Mouse (Mus musculus): ENCODE results near the gene Hoxd3. TPM values are rescaled to one million over a fixed set of nuclear protein-coding genes. Genes with fewer than 3 reads are reported as not detected.

Hoxd3 gene
- polyA plus RNA-seq, 1 experiment from 2014 or later = 1.9 TPM

GRCm38 (mm10) chr2:74753175-74753523 is 41.4 kb downstream of the Hoxd3 start:
- Histone ChIP-seq H3K36me3 (no peaks in the 10 kb centered on the region), H3K4me3 (replicated peaks) (peak overlapping the region; percentile 35), H3K4me2 (replicated peaks) (peak overlapping the region; percentile 57), H3K27me3 (peaks cover 95% of the 10 kb centered on the region), H3K9me3 (replicated peaks) (no peaks in the 10 kb centered on the region), H3K27ac (replicated peaks) (no peak overlapping the region), H3K9ac (no peak overlapping the region), H3K4me1 (peaks cover 21% of the 10 kb centered on the region)
- 1% methylated on average over 25 of the region's 25 CpGs for whole genome bisulfite sequencing
- ATAC-seq (ENCODE audit: insufficient number of reproducible peaks, low FRiP score, low TSS enrichment, low read depth) = no peak

DNA sequence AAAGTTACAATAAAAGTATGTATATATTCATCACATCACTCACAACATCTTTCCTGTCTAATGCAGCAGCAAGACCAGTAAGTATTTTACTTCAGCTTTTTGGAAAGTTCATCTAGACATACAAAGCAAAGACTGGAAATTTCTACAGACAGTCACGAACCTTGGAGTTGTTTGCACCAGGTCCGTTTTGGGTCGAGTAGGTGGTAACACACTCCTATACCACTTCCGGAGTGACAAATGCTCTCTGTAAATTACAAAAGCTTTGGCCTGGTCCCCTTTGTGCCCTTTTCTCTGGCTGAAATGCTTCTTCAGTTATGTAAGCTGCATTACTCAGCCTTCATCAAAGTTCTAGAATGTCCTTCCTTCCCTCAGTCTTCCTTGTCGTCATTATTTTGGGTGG is 42.0 kb downstream of the Hoxd3 start:
- Histone ChIP-seq H3K9me3 (replicated peaks) (no peaks in the 10 kb centered on the region), H3K4me1 (peaks cover 21% of the 10 kb centered on the region), H3K27me3 (peaks cover 95% of the 10 kb centered on the region), H3K36me3 (no peaks in the 10 kb centered on the region), H3K4me2 (replicated peaks) (no peak overlapping the region), H3K27ac (replicated peaks) (no peak overlapping the region), H3K4me3 (replicated peaks) (no peak overlapping the region), H3K9ac (no peak overlapping the region)
- ATAC-seq (ENCODE audit: insufficient number of reproducible peaks, low FRiP score, low TSS enrichment, low read depth) = no peak
- WGBS = 23% methylated on average over 5 of the region's 5 CpGs

- 7% methylated on average over 1 of the region's 1 CpGs for WGBS
- H3K27me3 ChIP-seq = peaks cover 89% of the 10 kb centered on the region
Measured at GRCm38 (mm10) chr2:74760146-74760545, 48.4 kb downstream of the Hoxd3 start.

DNA sequence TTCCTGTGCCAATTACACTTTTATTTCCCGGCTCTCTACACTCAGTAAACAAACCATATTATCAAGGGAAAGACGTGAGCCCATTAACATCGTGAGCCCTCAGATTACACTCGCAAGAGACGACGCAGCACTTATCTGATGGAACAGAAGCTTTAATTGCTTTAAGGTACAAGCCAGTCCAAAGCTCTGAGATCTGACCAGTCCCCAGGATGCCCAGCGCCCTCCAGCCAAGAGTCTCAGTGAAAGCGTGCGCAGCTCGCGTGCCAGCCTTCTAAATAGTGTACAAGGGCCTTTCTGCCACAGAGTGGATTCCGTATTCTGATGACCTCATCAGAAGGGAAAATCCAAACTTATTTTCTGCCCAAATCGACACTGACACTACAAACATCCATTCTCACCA is 50.2 kb downstream of the Hoxd3 start:
- no peak overlapping the region for H3K9ac ChIP-seq
- peak overlapping the region; percentile 54 for H3K4me3 ChIP-seq (replicated peaks)
- ATAC-seq (ENCODE audit: insufficient number of reproducible peaks, low FRiP score, low TSS enrichment, low read depth) = no peak
- H3K27me3 ChIP-seq = peaks cover 91% of the 10 kb centered on the region
- H3K9me3 ChIP-seq (replicated peaks) = no peaks in the 10 kb centered on the region
- no peak overlapping the region for H3K27ac ChIP-seq (replicated peaks)
- peak overlapping the region; percentile 91 for H3K4me2 ChIP-seq (replicated peaks)
- no peaks in the 10 kb centered on the region for H3K36me3 ChIP-seq
- WGBS = 5% methylated on average over 13 of the region's 13 CpGs
- peaks cover 19% of the 10 kb centered on the region for H3K4me1 ChIP-seq

More at GRCm38 (mm10) chr2:74760146-74760545, 48.4 kb downstream of the Hoxd3 start:
- Histone ChIP-seq H3K9ac (no peak overlapping the region), H3K4me2 (replicated peaks) (no peak overlapping the region), H3K36me3 (no peaks in the 10 kb centered on the region), H3K9me3 (replicated peaks) (no peaks in the 10 kb centered on the region), H3K4me1 (peaks cover 19% of the 10 kb centered on the region), H3K27ac (replicated peaks) (no peak overlapping the region), H3K4me3 (replicated peaks) (no peak overlapping the region)
- no peak for ATAC-seq (ENCODE audit: insufficient number of reproducible peaks, low FRiP score, low TSS enrichment, low read depth)

DNA sequence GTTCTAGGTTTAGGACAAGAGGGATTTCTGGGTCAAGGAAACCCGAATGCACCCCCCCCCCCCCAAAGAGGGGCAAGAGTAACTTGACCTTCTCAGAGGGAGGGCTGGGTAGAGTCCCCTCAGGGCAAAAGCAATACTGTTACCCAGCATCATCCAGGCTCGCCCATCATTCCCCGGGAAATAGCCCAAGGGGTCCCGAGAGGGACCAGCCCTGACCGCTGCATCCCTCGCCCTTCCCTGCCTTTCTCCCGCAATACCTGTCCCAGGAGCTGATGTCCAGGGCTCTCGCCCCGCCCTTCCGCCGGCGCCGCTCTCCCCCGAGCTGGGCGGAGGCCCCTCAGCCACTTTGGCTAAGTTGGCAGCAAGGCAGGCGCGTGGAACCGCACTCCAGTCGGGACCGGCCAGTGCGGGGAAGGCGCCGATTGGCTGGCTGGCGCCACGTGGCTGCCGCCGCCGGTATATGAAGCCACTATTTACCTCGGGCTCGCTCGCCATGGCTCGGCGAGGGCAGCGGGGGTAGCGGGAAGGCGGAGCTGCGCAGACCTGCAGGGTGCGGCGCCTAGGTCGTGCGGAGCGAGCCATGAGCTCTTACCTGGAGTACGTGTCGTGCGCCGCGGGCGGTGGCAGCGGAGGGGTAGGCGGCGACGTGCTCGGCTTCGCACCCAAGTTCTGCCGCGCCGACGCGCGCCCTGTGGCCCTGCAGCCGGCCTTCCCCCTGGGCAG is 51.0 kb downstream of the Hoxd3 start, which contains the start of gene Hoxd1:
TSS of gene Hoxd1 (plus strand) at position 459 of the 723 bp plus-strand sequence.
- Histone ChIP-seq H3K27me3 (peaks cover 87% of the 10 kb centered on the region), H3K4me2 (replicated peaks) (peak within 1 kb of the TSS; percentile 91), H3K9me3 (replicated peaks) (no peaks in the 10 kb centered on the region), H3K9ac (peak within 1 kb of the TSS; percentile 13; the same call in 1 of the 2 replicates), H3K4me3 (replicated peaks) (peak within 1 kb of the TSS; percentile 54), H3K27ac (replicated peaks) (no peak within 1 kb of the TSS), H3K4me1 (peaks cover 19% of the 10 kb centered on the region), H3K36me3 (no peaks in the 10 kb centered on the region)
- WGBS = under 1% methylated on average over 58 of the region's 61 CpGs
- ATAC-seq (ENCODE audit: insufficient number of reproducible peaks, low FRiP score, low TSS enrichment, low read depth) = 0 out of 2 replicates have a peak, but pooled peaks have one; percentile 60

- no peaks in the 10 kb centered on the region for H3K36me3 ChIP-seq
- peak overlapping the region; percentile 54 for H3K4me3 ChIP-seq (replicated peaks)
- H3K27ac ChIP-seq (replicated peaks) = no peak overlapping the region
- peak; percentile 47; the same call in 1 of the 2 replicates for ATAC-seq (ENCODE audit: insufficient number of reproducible peaks, low FRiP score, low TSS enrichment, low read depth)
- peaks cover 83% of the 10 kb centered on the region for H3K27me3 ChIP-seq
- H3K4me2 ChIP-seq (replicated peaks) = peak overlapping the region; percentile 91
- 2% methylated on average over 49 of the region's 53 CpGs for WGBS
- H3K4me1 ChIP-seq = peaks cover 19% of the 10 kb centered on the region
- peak overlapping the region; percentile 13; the same call in 1 of the 2 replicates for H3K9ac ChIP-seq
- no peaks in the 10 kb centered on the region for H3K9me3 ChIP-seq (replicated peaks)
Measured at GRCm38 (mm10) chr2:74763245-74763735, 51.6 kb downstream of the Hoxd3 start.

GRCm38 (mm10) chr2:74763976-74764375 is 52.2 kb downstream of the Hoxd3 start:
- H3K27me3 ChIP-seq = peaks cover 83% of the 10 kb centered on the region
- no peak overlapping the region for H3K9ac ChIP-seq
- no peak overlapping the region for H3K4me2 ChIP-seq (replicated peaks)
- no peak for ATAC-seq (ENCODE audit: insufficient number of reproducible peaks, low FRiP score, low TSS enrichment, low read depth)
- no peak overlapping the region for H3K27ac ChIP-seq (replicated peaks)
- H3K4me1 ChIP-seq = peaks cover 19% of the 10 kb centered on the region
- WGBS = 50% methylated on average over 10 of the region's 10 CpGs
- H3K4me3 ChIP-seq (replicated peaks) = peak overlapping the region; percentile 54; the same call in 1 of the 2 replicates
- no peaks in the 10 kb centered on the region for H3K9me3 ChIP-seq (replicated peaks)
- no peaks in the 10 kb centered on the region for H3K36me3 ChIP-seq

GRCm38 (mm10) chr2:74774359-74774758 is 62.6 kb downstream of the Hoxd3 start:
- no peaks in the 10 kb centered on the region for H3K9me3 ChIP-seq (replicated peaks)
- no peaks in the 10 kb centered on the region for H3K36me3 ChIP-seq
- 70% methylated on average over 2 of the region's 2 CpGs for WGBS
- H3K9ac ChIP-seq = no peak overlapping the region
- peaks cover 17% of the 10 kb centered on the region for H3K27me3 ChIP-seq
- H3K4me2 ChIP-seq (replicated peaks) = no peak overlapping the region
- no peak overlapping the region for H3K4me3 ChIP-seq (replicated peaks)
- no peak overlapping the region for H3K27ac ChIP-seq (replicated peaks)
- ATAC-seq (ENCODE audit: insufficient number of reproducible peaks, low FRiP score, low TSS enrichment, low read depth) = no peak
- no peaks in the 10 kb centered on the region for H3K4me1 ChIP-seq

DNA sequence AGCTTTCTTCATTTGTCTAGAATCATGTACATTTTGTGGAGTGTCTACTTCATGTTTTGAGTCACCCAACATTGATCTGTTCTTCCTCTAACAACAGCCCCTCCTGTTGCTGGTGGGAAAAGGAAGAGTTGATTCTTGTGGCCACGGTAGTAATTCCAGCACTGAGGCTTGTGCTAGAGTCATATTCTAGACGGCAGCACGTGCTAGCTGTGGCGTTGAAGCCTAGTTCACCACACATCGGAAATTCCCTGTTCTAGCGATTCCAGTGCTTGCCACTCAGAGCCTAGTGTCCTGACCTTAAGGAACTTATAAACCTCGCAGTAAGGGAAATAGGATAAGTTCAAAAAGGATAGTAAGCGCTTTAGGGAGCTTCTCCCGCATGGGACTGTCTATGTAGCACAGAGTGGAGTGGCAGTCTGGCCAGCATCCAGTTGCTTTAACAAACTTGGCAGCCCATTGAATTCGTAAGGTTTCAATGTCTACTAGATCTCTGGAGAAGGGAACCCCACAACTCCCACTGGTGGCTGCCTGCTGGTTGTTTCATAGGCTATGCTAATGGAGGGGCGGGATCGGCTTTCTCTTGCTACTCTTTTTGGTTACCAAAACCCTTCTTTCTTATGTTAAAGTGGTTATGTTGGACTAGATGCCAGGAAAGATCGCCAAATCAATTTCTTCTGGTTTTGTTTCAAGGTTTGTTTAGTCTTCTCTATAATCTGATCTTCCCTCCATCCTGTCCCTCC is 66.0 kb downstream of the Hoxd3 start:
- no peak for ATAC-seq (ENCODE audit: insufficient number of reproducible peaks, low FRiP score, low TSS enrichment, low read depth)
- peaks cover 5% of the 10 kb centered on the region for H3K27me3 ChIP-seq
- H3K4me3 ChIP-seq (replicated peaks) = no peak overlapping the region
- WGBS = 56% methylated on average over 13 of the region's 13 CpGs
- no peaks in the 10 kb centered on the region for H3K4me1 ChIP-seq
- H3K9me3 ChIP-seq (replicated peaks) = no peaks in the 10 kb centered on the region
- H3K9ac ChIP-seq = no peak overlapping the region
- no peaks in the 10 kb centered on the region for H3K36me3 ChIP-seq
- no peak overlapping the region for H3K27ac ChIP-seq (replicated peaks)
- H3K4me2 ChIP-seq (replicated peaks) = no peak overlapping the region

GRCm38 (mm10) chr2:74781386-74781785 is 69.7 kb downstream of the Hoxd3 start:
- H3K4me1 ChIP-seq = no peaks in the 10 kb centered on the region
- H3K4me3 ChIP-seq (replicated peaks) = no peak overlapping the region
- 0 out of 2 replicates have a peak, but pooled peaks cover 5% of the 10 kb centered on the region for H3K27me3 ChIP-seq
- WGBS = 48% methylated on average over 5 of the region's 5 CpGs
- H3K9ac ChIP-seq = no peak overlapping the region
- H3K4me2 ChIP-seq (replicated peaks) = no peak overlapping the region
- no peak for ATAC-seq (ENCODE audit: insufficient number of reproducible peaks, low FRiP score, low TSS enrichment, low read depth)
- no peak overlapping the region for H3K27ac ChIP-seq (replicated peaks)
- H3K9me3 ChIP-seq (replicated peaks) = no peaks in the 10 kb centered on the region
- H3K36me3 ChIP-seq = no peaks in the 10 kb centered on the region

GRCm38 (mm10) chr2:74795531-74795930 is 83.8 kb downstream of the Hoxd3 start:
- H3K27ac ChIP-seq (replicated peaks) = no peak overlapping the region
- H3K9ac ChIP-seq = no peak overlapping the region
- H3K4me1 ChIP-seq = no peaks in the 10 kb centered on the region
- H3K27me3 ChIP-seq = no peaks in the 10 kb centered on the region
- WGBS = 32% methylated on average over 7 of the region's 7 CpGs
- no peaks in the 10 kb centered on the region for H3K9me3 ChIP-seq (replicated peaks)
- no peak for ATAC-seq (ENCODE audit: insufficient number of reproducible peaks, low FRiP score, low TSS enrichment, low read depth)
- H3K4me3 ChIP-seq (replicated peaks) = no peak overlapping the region
- H3K36me3 ChIP-seq = no peaks in the 10 kb centered on the region
- no peak overlapping the region for H3K4me2 ChIP-seq (replicated peaks)

Data from embryonic facial prominence, embryonic 15.5 days (tissue).